Mouse (Mus musculus): ENCODE measurements around the gene Lsm6.
"Not testable (repeated sequence)": the region's sequence is repeated elsewhere in the genome, so short reads cannot be mapped to it uniquely, and the experiment has no call there.

The Lsm6 gene

DNA sequence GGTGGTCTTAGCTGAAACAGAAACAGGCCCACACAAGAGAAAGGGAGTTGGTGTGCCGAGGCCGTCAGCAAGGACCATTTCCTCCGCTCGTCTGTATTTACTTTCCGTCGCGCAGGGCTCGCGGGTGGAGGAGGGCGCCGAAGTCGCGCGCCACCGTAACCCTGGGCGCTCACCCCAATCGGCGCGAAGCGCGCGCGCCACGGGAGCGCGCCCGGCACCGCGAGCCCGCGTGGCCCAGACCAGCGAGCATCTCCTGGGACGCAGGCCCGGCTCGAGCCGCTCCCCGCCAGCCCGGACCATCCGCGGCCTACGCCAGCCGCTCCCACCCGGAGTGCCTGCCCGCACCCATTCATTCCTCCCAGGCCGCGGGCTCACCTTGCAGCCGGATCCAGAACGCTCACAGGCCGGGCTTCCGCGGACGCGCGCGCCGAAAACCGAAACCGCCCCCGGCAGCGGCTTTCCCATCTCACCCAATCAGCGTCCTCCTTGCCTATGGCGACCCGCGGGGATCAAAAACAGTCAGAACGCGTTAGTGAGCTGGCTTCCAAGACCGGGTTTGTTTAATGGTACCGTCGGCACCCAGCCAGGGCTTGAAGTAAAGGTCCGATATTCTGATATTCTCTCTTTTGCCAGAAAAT lies at the start of gene Lsm6:
Gene Lsm6 (minus strand): TSS at position 468 of the 638 bp plus-strand sequence.
- peak; percentile 100 for DNase-seq

- no peak for DNase-seq
Measured at GRCm38 (mm10) chr8:78867036-78867435, 46.1 kb upstream of the Lsm6 start.

DNA sequence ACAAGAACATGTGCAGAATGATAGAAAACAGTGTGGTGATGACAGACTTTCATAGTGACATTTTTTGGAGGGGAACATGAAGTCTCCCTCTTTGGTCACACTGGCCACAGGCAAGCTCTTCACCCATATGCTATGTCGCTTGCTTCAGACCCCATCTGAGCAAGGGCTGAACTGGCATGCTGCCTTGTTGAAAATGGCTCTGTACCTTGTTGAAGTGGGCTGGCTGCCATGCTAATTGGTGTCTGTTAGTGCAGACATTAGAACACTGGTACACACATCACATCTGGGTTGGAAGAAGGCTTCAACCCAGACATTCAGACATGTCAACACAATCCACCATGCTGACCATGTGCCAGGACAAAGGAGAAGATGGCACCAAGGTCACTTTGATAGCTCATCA lies 42.1 kb upstream of the Lsm6 start:
- DNase-seq, result no peak

GRCm38 (mm10) chr8:78862046-78862445 lies 41.1 kb upstream of the Lsm6 start:
- DNase-seq, result no peak

DNA sequence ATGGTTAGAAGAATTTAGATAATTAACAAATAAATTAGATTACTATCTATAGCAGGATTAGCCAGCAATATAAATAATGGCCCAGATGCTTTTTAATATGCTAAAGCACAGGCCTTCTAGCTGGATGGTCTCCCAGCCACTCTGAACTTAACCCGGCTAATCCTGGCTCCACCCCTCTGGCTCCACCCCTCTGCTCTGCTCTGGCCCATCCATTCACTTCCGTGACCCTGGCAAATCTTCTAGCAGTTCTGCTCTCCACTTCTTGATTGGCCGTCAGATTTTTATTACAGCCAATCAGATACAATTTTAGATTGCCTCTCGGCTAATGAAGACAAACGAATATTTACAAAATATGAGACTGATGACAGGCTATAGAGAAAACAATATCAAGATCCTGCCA lies 39.8 kb upstream of the Lsm6 start:
- DNase-seq, result no peak

DNA sequence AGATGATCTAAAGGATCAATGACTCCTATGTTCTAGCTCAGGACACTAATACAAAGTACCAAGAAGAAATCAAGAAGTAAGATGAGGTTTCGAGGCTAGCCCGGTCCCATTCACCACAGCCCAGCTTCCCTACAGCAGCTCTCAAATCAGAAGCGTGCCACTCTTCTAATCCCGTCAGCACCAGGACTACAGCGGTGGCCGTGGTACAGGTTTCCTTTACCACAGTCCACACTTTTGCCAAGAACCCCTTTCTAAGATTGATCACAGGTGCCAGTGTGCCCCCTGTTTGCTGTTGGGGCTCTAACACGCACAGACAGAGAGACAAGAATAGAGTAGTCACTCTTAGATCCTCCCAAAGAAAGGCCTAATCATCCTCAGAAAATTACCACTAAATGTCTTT lies 36.5 kb upstream of the Lsm6 start:
- no peak for DNase-seq

- DNase-seq, result no peak
Measured at GRCm38 (mm10) chr8:78852279-78852678, 31.3 kb upstream of the Lsm6 start.

- DNase-seq, result no peak
Measured at GRCm38 (mm10) chr8:78847240-78847639, 26.3 kb upstream of the Lsm6 start.

DNA sequence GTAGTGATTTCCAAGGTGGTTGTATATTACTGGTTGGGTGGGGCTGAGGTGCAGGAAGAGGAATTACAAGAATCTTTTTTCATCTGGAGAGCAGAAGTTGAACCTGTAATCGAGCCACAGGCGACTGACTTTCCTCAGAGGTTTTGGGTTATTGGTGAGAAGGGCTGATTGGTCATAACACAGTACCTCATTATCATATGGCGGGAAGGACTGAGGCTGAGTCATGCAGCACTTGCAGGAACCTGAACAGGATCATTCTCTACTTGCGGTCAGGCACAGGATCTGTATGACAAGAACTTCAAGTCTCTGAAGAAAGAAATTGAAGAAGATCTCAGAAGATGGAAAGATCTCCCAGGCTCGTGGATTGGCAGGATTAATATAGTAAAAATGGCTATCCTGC lies 23.6 kb upstream of the Lsm6 start:
- no peak for DNase-seq

DNA sequence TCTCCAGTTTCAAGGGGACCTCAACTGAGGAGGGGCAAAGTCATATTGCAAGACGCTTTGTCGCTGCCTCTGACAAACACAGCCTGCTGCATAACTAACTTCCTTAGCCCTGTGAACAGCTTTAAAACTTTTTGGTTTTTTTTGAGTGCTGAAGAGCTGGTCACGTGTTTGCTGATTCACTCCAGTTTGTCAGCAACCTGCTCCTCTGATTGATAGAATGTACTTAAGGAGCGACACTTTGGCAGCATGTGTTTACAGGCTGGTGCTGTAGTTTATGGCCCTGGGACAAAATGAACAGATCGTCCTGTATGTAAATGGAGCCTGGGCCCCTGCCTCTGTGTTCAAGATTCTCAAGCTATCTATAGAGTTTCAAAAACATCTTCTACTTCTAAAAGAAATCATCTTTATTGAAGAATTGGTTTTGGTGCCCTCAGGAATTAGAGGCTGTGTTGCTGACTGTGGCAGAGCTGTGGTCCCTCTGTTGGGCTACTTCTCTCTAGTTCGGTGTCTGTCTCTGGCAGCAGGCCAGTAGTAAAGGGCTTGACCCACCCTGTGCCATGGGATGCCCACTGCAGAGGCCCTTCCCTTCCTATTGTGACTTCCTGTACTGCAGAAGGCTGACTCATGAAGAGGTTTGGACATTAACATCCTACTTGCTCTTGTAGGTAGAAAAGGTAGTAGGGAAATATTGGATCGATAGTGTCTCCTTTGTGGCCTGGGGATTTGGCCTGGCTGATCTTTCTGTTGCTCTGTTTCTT lies 17.9 kb upstream of the Lsm6 start:
- no peak for DNase-seq

GRCm38 (mm10) chr8:78836091-78836490 lies 15.2 kb upstream of the Lsm6 start:
- DNase-seq, result no peak

GRCm38 (mm10) chr8:78828414-78828813 lies 7.5 kb upstream of the Lsm6 start:
- DNase-seq, result no peak

- no peak for DNase-seq
Measured at GRCm38 (mm10) chr8:78824515-78824914, 3.6 kb upstream of the Lsm6 start.

GRCm38 (mm10) chr8:78819973-78820372 lies 967 bp downstream of the Lsm6 start:
- not testable (repeated sequence) for DNase-seq

DNA sequence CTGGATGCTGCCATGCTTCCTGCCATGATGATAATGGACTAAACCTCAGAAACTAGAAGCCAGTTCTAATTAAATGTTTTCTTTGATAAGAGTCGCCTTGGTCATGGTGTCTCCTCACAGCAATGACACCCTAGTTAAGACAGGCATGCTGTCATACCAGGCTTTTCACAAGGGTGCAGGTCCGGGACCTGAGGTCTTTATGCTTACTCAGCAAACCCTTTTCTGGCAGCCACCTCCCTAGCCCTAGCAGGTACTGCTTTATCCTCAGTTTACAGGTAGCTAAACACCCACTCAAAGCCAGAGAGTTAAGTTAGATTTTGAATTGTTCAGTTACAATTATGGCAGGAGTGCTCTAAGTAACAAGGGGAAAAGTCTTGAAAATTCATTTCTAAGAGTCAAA lies 6.2 kb downstream of the Lsm6 start:
- DNase-seq, result no peak

DNA sequence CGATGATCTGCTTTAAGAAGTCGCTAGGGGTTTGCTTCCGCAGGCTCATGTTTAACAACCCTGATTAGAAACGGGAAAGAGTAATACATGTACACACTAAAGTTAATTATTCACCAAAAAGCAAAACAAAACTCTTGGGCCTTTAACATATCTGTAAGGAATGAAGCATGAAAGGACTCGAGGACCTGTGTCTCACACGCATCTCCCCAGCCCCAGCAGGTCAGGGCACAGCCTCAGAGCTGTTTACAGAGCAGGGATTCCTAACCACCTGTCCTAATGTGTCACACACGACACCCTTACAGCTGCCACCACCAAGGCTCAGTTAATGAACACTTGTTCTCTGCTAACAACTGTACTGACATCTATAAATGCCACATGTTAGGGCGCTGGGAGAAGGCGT lies 7.9 kb downstream of the Lsm6 start:
- DNase-seq, result no peak

DNA sequence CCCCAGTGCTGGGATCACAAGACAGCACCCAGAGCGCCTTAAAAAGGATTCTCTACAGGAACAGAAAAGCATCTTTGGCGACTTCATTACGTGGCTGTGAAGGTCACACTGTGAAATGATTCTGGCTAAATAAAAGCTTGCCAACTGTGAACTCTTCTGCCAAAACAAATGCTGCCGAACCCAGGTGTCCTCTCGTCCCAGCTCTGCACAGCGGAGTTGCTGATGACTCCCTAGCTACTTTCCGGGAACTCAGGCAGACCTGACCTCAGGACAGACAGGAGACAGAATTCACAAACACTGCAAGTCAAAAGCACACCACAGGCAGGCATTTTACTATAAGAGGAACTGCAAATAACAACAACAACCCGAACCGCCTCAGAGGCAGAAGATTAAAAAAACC lies 8.5 kb downstream of the Lsm6 start:
- DNase-seq, result no peak

DNA sequence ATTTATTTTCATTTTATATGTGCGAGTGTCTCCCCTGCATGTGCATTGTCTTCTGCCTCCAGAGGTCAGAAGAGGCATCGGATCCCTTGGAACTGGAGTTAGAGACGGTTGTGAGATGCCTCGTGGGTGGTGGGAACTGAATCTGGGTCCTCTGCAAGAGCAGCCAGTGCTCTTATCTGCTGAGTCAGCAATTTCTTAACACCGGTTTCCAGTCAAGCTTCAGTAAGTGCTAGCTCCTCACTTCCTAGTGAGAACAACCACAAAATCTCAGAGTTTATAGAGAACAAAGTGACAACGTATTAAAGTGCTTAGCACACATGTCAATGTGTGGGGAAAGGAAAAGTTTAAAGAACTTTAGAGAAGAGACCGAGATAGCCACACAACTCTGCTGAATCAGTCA lies 9.2 kb downstream of the Lsm6 start:
- no peak for DNase-seq

DNA sequence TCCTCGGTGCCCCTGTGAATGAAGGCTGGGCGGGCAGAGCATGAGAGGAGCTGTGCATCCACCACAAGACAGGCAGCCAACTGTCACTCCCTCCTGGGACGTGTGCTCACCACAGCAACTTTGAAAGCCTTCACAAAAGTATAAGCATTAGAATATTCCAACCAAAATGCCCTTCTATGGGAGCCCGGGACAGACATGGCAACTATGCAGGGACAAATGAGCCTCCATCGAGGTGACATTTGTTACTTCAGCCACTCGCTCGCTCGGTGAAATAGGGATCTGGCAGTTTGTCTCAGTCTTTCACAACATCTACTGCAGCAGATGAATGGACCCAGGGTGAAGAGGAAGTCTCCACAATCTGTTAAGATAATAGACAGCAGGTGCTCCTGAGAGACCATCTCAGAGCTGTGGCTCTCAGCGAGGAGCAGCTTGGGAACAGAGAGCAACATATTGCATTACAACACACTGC lies 10.7 kb downstream of the Lsm6 start:
- peak; percentile 38 for DNase-seq

DNA sequence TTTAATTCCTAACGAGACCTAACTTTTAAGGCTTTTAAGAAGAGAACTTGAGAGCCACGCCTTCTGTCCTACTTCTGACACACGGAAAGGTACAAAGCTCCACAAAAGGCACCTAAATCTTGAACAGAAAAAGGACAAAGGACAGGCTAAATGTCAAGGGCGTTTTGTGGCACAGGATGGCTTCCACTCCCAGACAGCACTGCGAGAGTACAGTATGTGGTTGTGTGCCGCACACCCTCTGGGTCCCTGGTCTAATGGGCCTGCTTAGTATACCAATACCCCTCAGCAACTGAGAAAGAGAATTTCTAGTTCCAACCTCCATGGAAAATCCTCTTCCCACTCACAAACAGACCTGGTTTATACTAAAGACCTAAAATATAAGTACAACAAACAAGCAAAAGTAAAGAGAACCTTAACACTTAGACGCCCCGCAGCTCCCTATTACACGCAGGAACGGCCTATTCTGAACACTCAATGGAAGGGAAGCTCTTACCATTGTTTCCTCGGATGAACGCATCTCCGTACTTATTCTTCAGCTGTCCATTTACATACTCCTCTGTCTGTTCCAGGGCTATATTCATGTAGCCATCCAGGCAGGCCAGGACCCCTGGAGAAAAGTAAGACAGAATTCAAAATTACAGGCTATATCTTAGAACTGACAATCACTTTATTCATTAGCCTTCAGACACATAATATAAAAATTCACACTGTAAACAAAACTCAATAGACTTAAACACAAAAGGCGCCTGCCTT lies 11.3 kb downstream of the Lsm6 start:
- no peak for DNase-seq

GRCm38 (mm10) chr8:78808888-78809287 lies 12.1 kb downstream of the Lsm6 start:
- DNase-seq, result no peak

GRCm38 (mm10) chr8:78808439-78808838 lies 12.5 kb downstream of the Lsm6 start:
- no peak for DNase-seq

DNA sequence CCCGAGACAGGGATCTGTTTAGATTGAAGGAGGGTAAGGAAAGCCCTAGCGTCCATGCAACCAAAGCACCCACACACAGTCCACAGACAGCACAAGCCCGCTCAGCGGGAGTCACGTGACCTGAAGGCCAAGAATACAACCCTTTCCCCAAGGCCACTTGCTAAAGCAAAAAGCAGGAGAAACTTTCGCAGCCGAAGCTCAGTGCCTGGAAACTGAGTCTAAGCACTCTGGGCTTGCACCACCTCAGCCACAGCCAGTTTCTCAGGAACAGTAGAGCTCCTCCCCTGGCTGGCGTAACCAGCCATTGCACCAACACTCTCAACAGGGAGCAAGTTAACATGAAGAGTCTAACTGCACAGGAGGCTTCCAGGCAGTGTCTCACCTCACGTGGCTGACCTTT lies 13.7 kb downstream of the Lsm6 start:
- no peak for DNase-seq

GRCm38 (mm10) chr8:78806006-78806405 lies 14.9 kb downstream of the Lsm6 start:
- DNase-seq, result no peak
